Mouse (Mus musculus): ENCODE data around the gene Xxylt1.

DNA sequence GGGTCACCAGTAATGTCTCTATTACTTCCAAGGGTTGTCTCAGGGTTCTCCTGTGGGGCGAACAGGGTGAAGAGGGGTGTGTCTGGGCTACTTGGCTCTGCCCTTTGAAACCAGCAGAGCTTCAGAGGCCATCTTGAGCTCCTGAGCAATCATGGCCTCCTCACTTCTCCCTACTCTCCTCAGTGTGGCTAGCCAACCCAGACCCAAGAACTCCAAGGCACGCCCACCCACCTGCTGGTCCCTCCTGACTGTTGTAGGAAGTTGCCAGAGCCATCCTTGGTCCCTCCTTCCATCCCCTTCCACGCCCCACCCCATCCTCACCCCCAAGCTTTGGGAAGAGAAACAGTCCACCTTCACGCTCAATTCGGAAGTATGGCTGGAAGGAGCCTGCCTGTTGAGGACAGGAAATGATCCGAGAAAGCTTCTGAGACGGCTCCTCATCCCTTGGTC is 145.2 kb downstream of the Xxylt1 start:
- no peak for TF ChIP-seq POLR2A (IDR thresholded peaks at IDR 0.05; ENCODE audit: borderline replicate concordance, control insufficient read depth, low read depth, low read length)
- TF ChIP-seq CTCF (IDR thresholded peaks at IDR 0.05; ENCODE audit: control insufficient read depth, insufficient read depth, low read length), result no peak
